Mouse (Mus musculus): ENCODE results near the gene Cox5a. TPM values are rescaled to one million over a fixed set of nuclear protein-coding genes. Genes with fewer than 3 reads are reported as not detected.

Gene Cox5a
- polyA plus RNA-seq, 1 experiment from 2014 or later: 93.1 TPM

- Histone ChIP-seq H3K79me2 (ENCODE audit: inconsistent target) (peaks cover 49% of the 10 kb centered on the region), H3K36me3 (ENCODE audit: inconsistent target) (peaks cover 2% of the 10 kb centered on the region; the same call in 1 of the 2 replicates), H3K27ac (peak overlapping the region; percentile 84), H3K4me3 (ENCODE audit: inconsistent target) (peak overlapping the region; percentile 67)
- WGBS (ENCODE audit: missing documents): 6% methylated on average over 13 of the region's 13 CpGs
Observed at GRCm38 (mm10) chr9:57561711-57562099, 40.6 kb downstream of the Cox5a start.

- peak overlapping the region; percentile 84 for H3K27ac ChIP-seq
- peak overlapping the region; percentile 67; the same call in 1 of the 2 replicates for H3K4me3 ChIP-seq (ENCODE audit: inconsistent target)
- 41% methylated on average over 4 of the region's 4 CpGs for WGBS (ENCODE audit: missing documents)
- peaks cover 12% of the 10 kb centered on the region for H3K36me3 ChIP-seq (ENCODE audit: inconsistent target)
- H3K79me2 ChIP-seq (ENCODE audit: inconsistent target): peaks cover 62% of the 10 kb centered on the region
Observed at GRCm38 (mm10) chr9:57562896-57563372, 41.9 kb downstream of the Cox5a start.

- Histone ChIP-seq H3K36me3 (ENCODE audit: inconsistent target) (peaks cover 29% of the 10 kb centered on the region), H3K79me2 (ENCODE audit: inconsistent target) (peaks cover 78% of the 10 kb centered on the region), H3K27ac (no peak overlapping the region), H3K4me3 (ENCODE audit: inconsistent target) (no peak overlapping the region)
- 95% methylated on average over 6 of the region's 6 CpGs for WGBS (ENCODE audit: missing documents)
Observed at GRCm38 (mm10) chr9:57564609-57565008, 43.5 kb downstream of the Cox5a start.

GRCm38 (mm10) chr9:57565741-57566221 is 44.7 kb downstream of the Cox5a start:
- Histone ChIP-seq H3K4me3 (ENCODE audit: inconsistent target) (no peak overlapping the region), H3K36me3 (ENCODE audit: inconsistent target) (peaks cover 41% of the 10 kb centered on the region), H3K79me2 (ENCODE audit: inconsistent target) (peaks cover 90% of the 10 kb centered on the region), H3K27ac (peak overlapping the region; percentile 13; the same call in 1 of the 2 replicates)
- 25% methylated on average over 9 of the region's 10 CpGs for WGBS (ENCODE audit: missing documents)

GRCm38 (mm10) chr9:57566846-57567245 is 45.8 kb downstream of the Cox5a start:
- WGBS (ENCODE audit: missing documents): 83% methylated on average over 7 of the region's 8 CpGs
- Histone ChIP-seq H3K4me3 (ENCODE audit: inconsistent target) (no peak overlapping the region), H3K79me2 (ENCODE audit: inconsistent target) (peaks cover 100% of the 10 kb centered on the region), H3K27ac (no peak overlapping the region), H3K36me3 (ENCODE audit: inconsistent target) (peaks cover 44% of the 10 kb centered on the region)

- no peak overlapping the region for H3K27ac ChIP-seq
- H3K79me2 ChIP-seq (ENCODE audit: inconsistent target): peaks cover 100% of the 10 kb centered on the region
- H3K4me3 ChIP-seq (ENCODE audit: inconsistent target): no peak overlapping the region
- 100% methylated on average over 5 of the region's 6 CpGs for WGBS (ENCODE audit: missing documents)
- peaks cover 58% of the 10 kb centered on the region for H3K36me3 ChIP-seq (ENCODE audit: inconsistent target)
Observed at GRCm38 (mm10) chr9:57568500-57568899, 47.4 kb downstream of the Cox5a start.

GRCm38 (mm10) chr9:57574397-57574796 is 53.3 kb downstream of the Cox5a start:
- H3K36me3 ChIP-seq (ENCODE audit: inconsistent target): peaks cover 60% of the 10 kb centered on the region
- H3K4me3 ChIP-seq (ENCODE audit: inconsistent target): no peak overlapping the region
- H3K79me2 ChIP-seq (ENCODE audit: inconsistent target): peaks cover 77% of the 10 kb centered on the region
- no peak overlapping the region for H3K27ac ChIP-seq

GRCm38 (mm10) chr9:57575577-57575976 is 54.5 kb downstream of the Cox5a start:
- 97% methylated on average over 3 of the region's 3 CpGs for WGBS (ENCODE audit: missing documents)

GRCm38 (mm10) chr9:57577144-57577849 is 56.2 kb downstream of the Cox5a start:
- WGBS (ENCODE audit: missing documents): 31% methylated on average over 6 of the region's 6 CpGs
- peaks cover 66% of the 10 kb centered on the region for H3K36me3 ChIP-seq (ENCODE audit: inconsistent target)
- H3K4me3 ChIP-seq (ENCODE audit: inconsistent target): no peak overlapping the region
- peak overlapping the region; percentile 21; the same call in 1 of the 2 replicates for H3K27ac ChIP-seq
- H3K79me2 ChIP-seq (ENCODE audit: inconsistent target): peaks cover 48% of the 10 kb centered on the region; the same call in 1 of the 2 replicates

More at GRCm38 (mm10) chr9:57575577-57575976, 54.5 kb downstream of the Cox5a start:
- H3K4me3 ChIP-seq (ENCODE audit: inconsistent target): no peak overlapping the region
- H3K36me3 ChIP-seq (ENCODE audit: inconsistent target): peaks cover 60% of the 10 kb centered on the region
- H3K79me2 ChIP-seq (ENCODE audit: inconsistent target): peaks cover 65% of the 10 kb centered on the region
- H3K27ac ChIP-seq: no peak overlapping the region

Other genes with a start within 250 kb of the Cox5a start
- gene Ppcdc, start 81.2 kb upstream of the Cox5a start, polyA plus RNA-seq (2018): 7.9 to 18.3 TPM (median 17.6 TPM) in 3 replicates
- 64.9 to 120 TPM (median 72.8 TPM) in 3 replicates for gene Scamp5, start 53.2 kb upstream of the Cox5a start, polyA plus RNA-seq (2018)
- 0.10 to 0.36 TPM in 2 of 3 replicates, not detected in the other for gene Rpp25, start 17.2 kb upstream of the Cox5a start, polyA plus RNA-seq (2018)
- 11.2 to 20.8 TPM (median 15.2 TPM) in 3 replicates for gene Fam219b, start 16.3 kb downstream of the Cox5a start, polyA plus RNA-seq (2018)
- gene Mpi, start 31.5 kb downstream of the Cox5a start, polyA plus RNA-seq (2018): 16.5 to 25.5 TPM (median 20.0 TPM) in 3 replicates
- gene Scamp2, start 39.7 kb downstream of the Cox5a start, polyA plus RNA-seq (2018): 90.8 to 189 TPM (median 140 TPM) in 3 replicates
- 6.1 to 12.5 TPM (median 6.5 TPM) in 3 replicates for gene Ulk3, start 68.2 kb downstream of the Cox5a start, polyA plus RNA-seq (2018)
- not detected in 3 replicates for gene Cplx3, start 85.0 kb downstream of the Cox5a start, polyA plus RNA-seq (2018)
- not detected in 3 replicates for gene Lman1l, start 99.5 kb downstream of the Cox5a start, polyA plus RNA-seq (2018)
- 144 to 160 TPM (median 149 TPM) in 3 replicates for gene Csk, start 132.4 kb downstream of the Cox5a start, polyA plus RNA-seq (2018)
- gene Cyp1a2, start 162.4 kb downstream of the Cox5a start, polyA plus RNA-seq (2018): not detected in 3 replicates
- not detected in 3 replicates for gene Cyp1a1, start 166.7 kb downstream of the Cox5a start, polyA plus RNA-seq (2018)
- gene Edc3, start 187.3 kb downstream of the Cox5a start, polyA plus RNA-seq (2018): 5.3 to 7.7 TPM (median 6.3 TPM) in 3 replicates
- gene Clk3, start 244.6 kb downstream of the Cox5a start, polyA plus RNA-seq (2018): 29.7 to 113 TPM (median 47.9 TPM) in 3 replicates

All from macrophage (primary cell).